In genomic region chr17:84181502-84182310, GRCm38 (mm10) we compare ENCODE assay signal across 9 mouse cellular contexts. TPM values are rescaled to one million over a fixed set of nuclear protein-coding genes. Genes with fewer than 3 reads are reported as not detected.
DNase-seq lines count a peak whose midpoint lies in the region; ATAC-seq lines count a peak whose summit lies in the region.
"Had no signal": no experiment of that assay in that cellular context is flagged by ENCODE, and none has a peak within 500 bp of the region (broad histone marks: within the 10 kb centered on the region; RNA-seq: fewer than 3 reads in every experiment).

No protein-coding gene starts in this region.

- no peaks in the 10 kb centered on the region for H3K36me3 ChIP-seq in hindbrain, embryonic 16.5 days (ENCODE audit: control insufficient read depth, insufficient read depth, low read length)
- H3K36me3 ChIP-seq in liver, embryonic 12.5 days, result peaks cover 20% of the 10 kb centered on the region

- no peak overlapping the region for H3K9ac ChIP-seq in hindbrain, embryonic 16.5 days (ENCODE audit: low read depth, low read length)
- H3K9ac ChIP-seq in liver, embryonic 12.5 days, result peak overlapping the region; percentile 63

- H3K4me1 ChIP-seq in hindbrain, embryonic 16.5 days (ENCODE audit: control insufficient read depth, insufficient read depth, low read depth, low read length), result 0 out of 2 replicates have a peak, but pooled peaks cover 6% of the 10 kb centered on the region
- peaks cover 70% of the 10 kb centered on the region for H3K4me1 ChIP-seq in liver, embryonic 12.5 days

- H3K4me2 ChIP-seq in hindbrain, embryonic 16.5 days (ENCODE audit: low read length), result no peak overlapping the region
- H3K4me2 ChIP-seq in liver, embryonic 12.5 days, result peak overlapping the region; percentile 79

- H3K4me3 ChIP-seq in hindbrain, embryonic 16.5 days (ENCODE audit: low read length), result no peak overlapping the region
- H3K4me3 ChIP-seq in liver, embryonic 12.5 days, result peak overlapping the region; percentile 55

- DNase-seq in cerebellum, postnatal 14 days, result peak; percentile 22 to 24
- peak; percentile 78 for DNase-seq in T-cell, adult 2 months (ENCODE audit: low spot score)
- DNase-seq in gastrocnemius, postnatal 10 days, result peak; percentile 56
- DNase-seq in natural killer cell, adult 2 months (ENCODE audit: low spot score in 2 of 2), result peak; percentile 86 to 89
- peak; percentile 78 to 82 for DNase-seq in thymus, postnatal 36 days

- H3K9me3 ChIP-seq in hindbrain, embryonic 16.5 days (ENCODE audit: control insufficient read depth, low read length), result no peaks in the 10 kb centered on the region
- H3K9me3 ChIP-seq in liver, embryonic 12.5 days (replicated peaks), result no peaks in the 10 kb centered on the region

- 67% methylated on average over 18 of the region's 18 CpGs for WGBS in hindbrain, embryonic 16.5 days
- WGBS in liver, embryonic 12.5 days (ENCODE audit: insufficient replicate concordance), result 12% methylated on average over 18 of the region's 18 CpGs

- no peak for ATAC-seq in cerebellum, adult (ENCODE audit: insufficient number of reproducible peaks, low FRiP score, low TSS enrichment)
- no peak for ATAC-seq in hindbrain, embryonic 16.5 days
- ATAC-seq in liver, embryonic 12.5 days, result 0 out of 2 replicates have a peak, but pooled peaks have one; percentile 5
- ATAC-seq: Patski had no signal

- H3K27ac ChIP-seq in hindbrain, embryonic 16.5 days (ENCODE audit: low read depth, low read length), result peak overlapping the region; percentile 64
- peak overlapping the region; percentile 88 for H3K27ac ChIP-seq in liver, embryonic 12.5 days

- peaks cover 4% of the 10 kb centered on the region for H3K27me3 ChIP-seq in hindbrain, embryonic 16.5 days (replicated peaks; ENCODE audit: control insufficient read depth, insufficient read depth, low read length)
- H3K27me3 ChIP-seq in liver, embryonic 12.5 days (replicated peaks), result no peaks in the 10 kb centered on the region
- H3K27me3 ChIP-seq: Patski had no signal

RNA-seq across cellular contexts. Expression of gene Zfp36l2, which starts 6.0 kb away (rescaled TPM):
- 10 to 100 TPM; 26.2 to 32.6 TPM for total RNA-seq in gastrocnemius, postnatal 10 days (2021)
- 3.9 and 4.2 TPM in 2 replicates for polyA plus RNA-seq in hindbrain, embryonic 16.5 days (2015; fragmentation: Nextera tagmentation; extraction: Ambion mirVana)
- polyA plus RNA-seq in liver, embryonic 12.5 days (2016; fragmentation: Nextera tagmentation; extraction: Ambion mirVana), result 19.5 and 20.0 TPM in 2 replicates

Comparison
In these comparisons a context has a peak if more than half of its experiments do, and no peak if none do; other contexts are left out.
1. DNase-seq: peak in every context shown above with its lines; median percentile 88 in natural killer cell, adult 2 months; 80 in thymus, postnatal 36 days; 78 in T-cell, adult 2 months; 56 in gastrocnemius, postnatal 10 days; 23 in cerebellum, postnatal 14 days.